8 mouse cellular contexts compared by ENCODE assay signal in the genomic region with DNA sequence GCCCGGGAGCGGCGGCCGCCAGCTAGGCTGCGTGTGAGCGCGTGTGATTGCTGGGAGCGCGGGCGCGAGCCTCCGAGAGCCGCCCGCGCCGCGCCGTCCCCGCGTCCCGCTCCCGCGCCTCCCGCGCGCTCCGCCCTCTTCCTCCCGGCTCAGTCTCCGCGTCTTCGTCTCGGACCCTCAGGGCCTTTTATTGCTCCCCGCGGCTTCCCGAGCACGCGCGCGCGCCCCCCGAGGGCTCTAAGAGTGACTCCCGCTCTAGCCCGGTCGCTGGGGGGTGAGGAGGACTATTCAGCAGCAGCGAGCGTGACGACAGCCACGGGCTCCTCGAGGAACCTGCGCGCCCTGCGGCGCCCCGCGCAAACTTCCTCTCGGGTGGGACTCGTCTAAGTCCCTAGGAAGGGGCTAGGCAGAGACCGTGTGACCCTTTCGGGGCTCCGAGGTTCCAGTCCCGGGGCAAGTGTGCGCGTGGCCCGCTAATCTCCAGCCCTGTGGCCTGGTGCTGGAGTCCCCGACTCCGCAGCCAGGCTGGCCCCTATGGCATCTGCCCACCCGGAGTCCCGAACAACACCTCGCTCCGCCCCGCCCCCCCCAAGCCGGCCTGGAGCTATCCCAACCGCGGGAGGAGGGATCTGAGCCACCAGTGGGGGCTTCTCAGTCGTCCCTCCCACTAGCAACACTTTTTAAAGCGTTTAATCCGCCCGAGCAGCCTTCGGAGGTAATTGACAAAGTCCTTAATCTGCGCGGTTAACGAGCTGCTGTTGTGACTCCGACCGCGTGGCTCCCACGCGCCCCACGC. TPM values are rescaled to one million over a fixed set of nuclear protein-coding genes. Genes with fewer than 3 reads are reported as not detected.
DNase-seq lines count a peak whose midpoint lies in the region; ATAC-seq and TF ChIP-seq lines count a peak whose summit lies in the region.

TSS of gene Fibcd1 (minus strand) at position 110 of the 796 bp plus-strand sequence.

- under 1% methylated on average over 68 of the region's 88 CpGs for WGBS in kidney, postnatal 0 days
- under 1% methylated on average over 64 of the region's 88 CpGs for WGBS in embryonic facial prominence, embryonic 12.5 days
- WGBS in intestine, embryonic 16.5 days: under 1% methylated on average over 87 of the region's 88 CpGs

- H3K79me2 ChIP-seq in myocyte (ENCODE audit: control insufficient read depth, insufficient read depth): no peaks in the 10 kb centered on the region

- DNase-seq in kidney, postnatal 0 days (ENCODE audit: low spot score): no peak
- no peak for DNase-seq in kidney, adult 8-10 months
- DNase-seq in Muller cell, postnatal 12 days (ENCODE audit: inconsistent ontology term): peak; percentile 40
- DNase-seq in urinary bladder, postnatal 10 days (ENCODE audit: low spot score): no peak
- no peak for DNase-seq in frontal cortex, postnatal 14 days (ENCODE audit: low spot score in 2 of 2)

- TF ChIP-seq CTCF in kidney, postnatal 0 days (IDR thresholded peaks at IDR 0.05; ENCODE audit: low read depth): no peak

- peaks cover 24% of the 10 kb centered on the region for H3K27me3 ChIP-seq in kidney, postnatal 0 days (ENCODE audit: insufficient read depth, low read length)
- H3K27me3 ChIP-seq in embryonic facial prominence, embryonic 12.5 days: peaks cover 59% of the 10 kb centered on the region
- H3K27me3 ChIP-seq in intestine, embryonic 16.5 days (replicated peaks; ENCODE audit: control insufficient read depth, insufficient read depth, low read length): peaks cover 35% of the 10 kb centered on the region
- peaks cover 56% of the 10 kb centered on the region for H3K27me3 ChIP-seq in myocyte (ENCODE audit: control insufficient read depth, insufficient read depth, insufficient read length)

- peaks cover 15% of the 10 kb centered on the region for H3K4me1 ChIP-seq in kidney, postnatal 0 days (replicated peaks; ENCODE audit: insufficient read depth, low read length)
- H3K4me1 ChIP-seq in embryonic facial prominence, embryonic 12.5 days: peaks cover 28% of the 10 kb centered on the region
- peaks cover 16% of the 10 kb centered on the region for H3K4me1 ChIP-seq in intestine, embryonic 16.5 days (ENCODE audit: control insufficient read depth, insufficient read depth, low read length)

- peak within 1 kb of the TSS; percentile 97 for H3K4me2 ChIP-seq in kidney, postnatal 0 days (ENCODE audit: low read length)
- H3K4me2 ChIP-seq in embryonic facial prominence, embryonic 12.5 days (replicated peaks): peak within 1 kb of the TSS; percentile 86
- peak within 1 kb of the TSS; percentile 99 for H3K4me2 ChIP-seq in intestine, embryonic 16.5 days (ENCODE audit: low read depth, low read length)
- H3K4me2 ChIP-seq in myocyte (ENCODE audit: low read depth): peak within 1 kb of the TSS; percentile 67

- H3K9ac ChIP-seq in kidney, postnatal 0 days (ENCODE audit: low read depth, low read length): peak within 1 kb of the TSS; percentile 51; the same call in 1 of the 2 replicates
- H3K9ac ChIP-seq in embryonic facial prominence, embryonic 12.5 days: peak within 1 kb of the TSS; percentile 59
- peak within 1 kb of the TSS; percentile 65 for H3K9ac ChIP-seq in intestine, embryonic 16.5 days (ENCODE audit: low read depth, low read length)

- no peak within 1 kb of the TSS for H3ac ChIP-seq in myocyte (ENCODE audit: control insufficient read depth, insufficient read length)

- H3K27ac ChIP-seq in kidney, postnatal 0 days: no peak within 1 kb of the TSS
- H3K27ac ChIP-seq in embryonic facial prominence, embryonic 12.5 days: no peak within 1 kb of the TSS
- H3K27ac ChIP-seq in intestine, embryonic 16.5 days (ENCODE audit: low read length): no peak within 1 kb of the TSS

- H3K4me3 ChIP-seq in kidney, postnatal 0 days (replicated peaks; ENCODE audit: low read depth, low read length): peak within 1 kb of the TSS; percentile 51
- H3K4me3 ChIP-seq in embryonic facial prominence, embryonic 12.5 days: peak within 1 kb of the TSS; percentile 57
- peak within 1 kb of the TSS; percentile 62 for H3K4me3 ChIP-seq in intestine, embryonic 16.5 days (ENCODE audit: low read length)
- H3K4me3 ChIP-seq in myocyte: no peak within 1 kb of the TSS

- H3K36me3 ChIP-seq in kidney, postnatal 0 days (ENCODE audit: insufficient read depth, low read length): no peaks in the 10 kb centered on the region
- H3K36me3 ChIP-seq in embryonic facial prominence, embryonic 12.5 days: no peaks in the 10 kb centered on the region
- no peaks in the 10 kb centered on the region for H3K36me3 ChIP-seq in intestine, embryonic 16.5 days (ENCODE audit: control insufficient read depth, insufficient read depth, low read length)
- H3K36me3 ChIP-seq in myocyte (ENCODE audit: control insufficient read depth, insufficient read depth): no peaks in the 10 kb centered on the region

- H3K9me3 ChIP-seq in kidney, postnatal 0 days (replicated peaks; ENCODE audit: low read length): no peaks in the 10 kb centered on the region
- H3K9me3 ChIP-seq in embryonic facial prominence, embryonic 12.5 days: no peaks in the 10 kb centered on the region
- H3K9me3 ChIP-seq in intestine, embryonic 16.5 days (ENCODE audit: control insufficient read depth, low read length): no peaks in the 10 kb centered on the region

- TF ChIP-seq POLR2A in myocyte (IDR thresholded peaks at IDR 0.05; ENCODE audit: insufficient read length, low read depth): no peak

- no peak for ATAC-seq in kidney, postnatal 0 days (replicated peaks; ENCODE audit: low FRiP score, low read depth)
- no peak for ATAC-seq in embryonic facial prominence, embryonic 12.5 days (ENCODE audit: insufficient number of reproducible peaks, insufficient read depth, low FRiP score, low TSS enrichment)
- peak; percentile 29; the same call in 1 of the 2 replicates for ATAC-seq in intestine, embryonic 16.5 days

TF ChIP-seq in myocyte, 11 proteins besides CTCF, POLR2A, EP300 and RAD21:
- TF ChIP-seq SRF (IDR thresholded peaks at IDR 0.05; ENCODE audit: control insufficient read depth, insufficient read length, low read depth) (no peak), CEBPB (IDR thresholded peaks at IDR 0.05; ENCODE audit: insufficient read depth, poor library complexity, severe bottlenecking) (no peak), MAX (IDR thresholded peaks at IDR 0.05; ENCODE audit: low read depth) (no peak), E2F4 (IDR thresholded peaks at IDR 0.05; ENCODE audit: insufficient read depth) (no peak), POLR2AphosphoS2 (IDR thresholded peaks at IDR 0.05; ENCODE audit: insufficient read length, low read depth) (no peak), MYOG (IDR thresholded peaks at IDR 0.05; ENCODE audit: control insufficient read depth in 1 of 3, insufficient read depth in 1 of 3, insufficient read length in 2 of 3, low read depth in 2 of 3) (no peak), TCF12 (IDR thresholded peaks at IDR 0.05; ENCODE audit: insufficient read depth, poor library complexity, severe bottlenecking) (no peak), TCF3 (IDR thresholded peaks at IDR 0.05; ENCODE audit: insufficient read length, low read depth) (no peak)

RNA-seq across cellular contexts. Expression of gene Fibcd1, which starts in this region (rescaled TPM):
- polyA plus RNA-seq in kidney, postnatal 0 days (2015; fragmentation: Nextera tagmentation; extraction: Ambion mirVana): 0.75 and 0.89 TPM in 2 replicates
- 0.52 and 0.78 TPM in 2 replicates for polyA plus RNA-seq in embryonic facial prominence, embryonic 12.5 days (2016; fragmentation: Nextera tagmentation; extraction: Ambion mirVana)
- 0.70 and 0.77 TPM in 2 replicates for polyA plus RNA-seq in intestine, embryonic 16.5 days (2015; fragmentation: Nextera tagmentation; extraction: Ambion mirVana)
- polyA plus RNA-seq in myocyte (2012; fragmentation: generic; extraction: Trizol): 0.13 TPM

Comparison
In these comparisons a context has a peak if more than half of its experiments do, and no peak if none do; other contexts are left out.
1. Peak in ATAC-seq, H3K4me3 ChIP-seq, H3K9ac ChIP-seq and H3K4me2 ChIP-seq in intestine, embryonic 16.5 days; RNA of the gene not detected or under 1 TPM.